Mouse (Mus musculus): ENCODE measurements around the gene Sncb.

GRCm38 (mm10) chr13:54781086-54781485, 14.7 kb upstream of the Sncb start:
- no peak for TF ChIP-seq POLR2A (IDR thresholded peaks at IDR 0.05; ENCODE audit: low read depth, low read length)
- no peak for TF ChIP-seq CTCF (IDR thresholded peaks at IDR 0.05; ENCODE audit: extremely low read depth, insufficient read depth, insufficient read length, insufficient replicate concordance)
